Mouse (Mus musculus): Measurements from ENCODE around the gene Mss51. TPM values are rescaled to one million over a fixed set of nuclear protein-coding genes. Genes with fewer than 3 reads are reported as not detected.

Mss51 gene
- 0.47 and 0.66 TPM in 2 replicates for polyA plus RNA-seq (2014; fragmentation: Nextera tagmentation; extraction: Ambion mirVana)

GRCm38 (mm10) chr14:20496603-20497002 is at the start of gene Mss51:
TSS of gene Mss51 (minus strand) at chr14:20496901.
- Histone ChIP-seq H3K4me1 (ENCODE audit: control insufficient read depth, insufficient read depth, low read length) (no peaks in the 10 kb centered on the region), H3K4me2 (ENCODE audit: low read depth, low read length) (no peak within 1 kb of the TSS), H3K36me3 (ENCODE audit: control insufficient read depth, insufficient read depth, low read length) (peaks cover 24% of the 10 kb centered on the region), H3K9ac (replicated peaks; ENCODE audit: low read depth, low read length) (no peak within 1 kb of the TSS), H3K9me3 (ENCODE audit: control insufficient read depth, low read length) (no peaks in the 10 kb centered on the region), H3K4me3 (ENCODE audit: low read depth, low read length) (no peak within 1 kb of the TSS), H3K27ac (ENCODE audit: low read depth, low read length) (no peak within 1 kb of the TSS), H3K27me3 (ENCODE audit: control insufficient read depth, insufficient read depth, low read length) (no peaks in the 10 kb centered on the region)
- no peak for ATAC-seq (ENCODE audit: low read depth)
- 87% methylated on average over 2 of the region's 2 CpGs for WGBS

DNA sequence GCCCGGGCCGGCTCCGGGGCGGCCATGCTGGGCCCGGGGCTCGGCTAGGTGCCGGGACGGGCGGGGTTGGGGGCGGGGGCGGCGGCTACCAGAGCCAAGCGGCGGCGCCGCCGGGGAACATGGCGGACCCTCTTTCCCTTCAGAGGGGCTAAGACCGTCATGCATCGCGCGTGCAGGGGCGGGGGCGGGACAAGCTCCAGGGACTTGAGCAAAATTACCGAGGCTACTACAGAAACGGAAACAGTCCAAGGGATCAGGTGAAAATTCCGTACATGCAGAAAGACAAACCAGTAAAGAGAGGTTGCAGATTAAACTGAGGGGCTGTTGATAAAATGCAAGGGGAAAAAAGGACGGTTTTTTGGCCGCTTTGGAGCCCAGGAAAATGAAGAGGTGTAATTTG is 49.7 kb upstream of the Mss51 start, which contains the start of gene Ppp3cb:
Gene Ppp3cb, minus strand, starts transcription at position 159 of the 400 bp plus-strand sequence.
- Histone ChIP-seq H3K9me3 (ENCODE audit: control insufficient read depth, low read length) (no peaks in the 10 kb centered on the region), H3K9ac (replicated peaks; ENCODE audit: low read depth, low read length) (peak within 1 kb of the TSS; percentile 93), H3K36me3 (ENCODE audit: control insufficient read depth, insufficient read depth, low read length) (0 out of 2 replicates have a peak, but pooled peaks cover 6% of the 10 kb centered on the region), H3K4me1 (ENCODE audit: control insufficient read depth, insufficient read depth, low read length) (peaks cover 11% of the 10 kb centered on the region; the same call in 1 of the 2 replicates), H3K27ac (ENCODE audit: low read depth, low read length) (peak within 1 kb of the TSS; percentile 98), H3K27me3 (ENCODE audit: control insufficient read depth, insufficient read depth, low read length) (no peaks in the 10 kb centered on the region), H3K4me3 (ENCODE audit: low read depth, low read length) (peak within 1 kb of the TSS; percentile 95), H3K4me2 (ENCODE audit: low read depth, low read length) (peak within 1 kb of the TSS; percentile 58)
- 1% methylated on average over 16 of the region's 29 CpGs for WGBS
- ATAC-seq (ENCODE audit: low read depth): peak; percentile 95

DNA sequence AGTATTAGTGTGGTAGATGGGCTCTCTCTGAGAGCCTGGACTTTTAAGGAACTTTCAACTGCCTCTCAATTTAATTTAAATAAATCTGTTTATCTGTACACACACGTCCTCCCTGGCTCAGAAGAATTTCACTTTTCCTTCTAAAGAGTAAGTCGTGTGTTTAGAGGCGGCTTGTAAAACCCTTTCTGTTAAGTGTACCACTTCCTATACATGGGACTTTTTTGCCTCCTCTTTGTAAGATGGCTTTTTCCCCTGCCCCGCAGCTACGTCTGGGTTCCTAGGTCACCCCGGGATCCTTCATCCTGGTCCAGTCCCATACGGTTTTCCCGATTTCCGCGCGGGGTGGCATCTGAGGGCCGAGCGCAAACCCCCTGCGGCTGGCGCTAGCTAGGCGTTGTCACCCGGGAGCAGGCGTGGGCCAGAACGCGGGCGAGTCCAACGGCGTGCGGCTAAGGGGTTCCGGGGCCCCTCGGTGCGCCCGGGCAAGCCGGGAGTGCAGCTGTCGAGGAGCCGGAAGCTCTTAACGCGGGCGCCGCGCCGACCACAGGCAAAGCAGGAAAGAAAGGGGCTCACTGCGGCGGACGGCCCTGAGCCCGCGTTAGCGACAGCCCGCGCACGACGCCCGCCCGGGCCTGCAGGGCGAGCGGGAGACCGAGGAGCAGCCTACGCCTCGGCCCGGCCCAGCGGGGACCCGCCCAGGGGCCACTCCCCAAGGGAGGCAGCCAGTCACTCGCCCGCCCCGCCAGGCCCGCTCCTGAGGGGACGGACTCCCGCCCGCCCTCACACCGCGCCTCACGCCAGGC is 49.0 kb upstream of the Mss51 start:
- ATAC-seq (ENCODE audit: low read depth): peak; percentile 93
- Histone ChIP-seq H3K9ac (replicated peaks; ENCODE audit: low read depth, low read length) (peak overlapping the region; percentile 93), H3K4me3 (ENCODE audit: low read depth, low read length) (peak overlapping the region; percentile 95), H3K4me1 (ENCODE audit: control insufficient read depth, insufficient read depth, low read length) (peaks cover 11% of the 10 kb centered on the region; the same call in 1 of the 2 replicates), H3K27me3 (ENCODE audit: control insufficient read depth, insufficient read depth, low read length) (no peaks in the 10 kb centered on the region), H3K9me3 (ENCODE audit: control insufficient read depth, low read length) (no peaks in the 10 kb centered on the region), H3K36me3 (ENCODE audit: control insufficient read depth, insufficient read depth, low read length) (0 out of 2 replicates have a peak, but pooled peaks cover 5% of the 10 kb centered on the region), H3K27ac (ENCODE audit: low read depth, low read length) (peak overlapping the region; percentile 98), H3K4me2 (ENCODE audit: low read depth, low read length) (peak overlapping the region; percentile 58)
- WGBS: under 1% methylated on average over 52 of the region's 67 CpGs

DNA sequence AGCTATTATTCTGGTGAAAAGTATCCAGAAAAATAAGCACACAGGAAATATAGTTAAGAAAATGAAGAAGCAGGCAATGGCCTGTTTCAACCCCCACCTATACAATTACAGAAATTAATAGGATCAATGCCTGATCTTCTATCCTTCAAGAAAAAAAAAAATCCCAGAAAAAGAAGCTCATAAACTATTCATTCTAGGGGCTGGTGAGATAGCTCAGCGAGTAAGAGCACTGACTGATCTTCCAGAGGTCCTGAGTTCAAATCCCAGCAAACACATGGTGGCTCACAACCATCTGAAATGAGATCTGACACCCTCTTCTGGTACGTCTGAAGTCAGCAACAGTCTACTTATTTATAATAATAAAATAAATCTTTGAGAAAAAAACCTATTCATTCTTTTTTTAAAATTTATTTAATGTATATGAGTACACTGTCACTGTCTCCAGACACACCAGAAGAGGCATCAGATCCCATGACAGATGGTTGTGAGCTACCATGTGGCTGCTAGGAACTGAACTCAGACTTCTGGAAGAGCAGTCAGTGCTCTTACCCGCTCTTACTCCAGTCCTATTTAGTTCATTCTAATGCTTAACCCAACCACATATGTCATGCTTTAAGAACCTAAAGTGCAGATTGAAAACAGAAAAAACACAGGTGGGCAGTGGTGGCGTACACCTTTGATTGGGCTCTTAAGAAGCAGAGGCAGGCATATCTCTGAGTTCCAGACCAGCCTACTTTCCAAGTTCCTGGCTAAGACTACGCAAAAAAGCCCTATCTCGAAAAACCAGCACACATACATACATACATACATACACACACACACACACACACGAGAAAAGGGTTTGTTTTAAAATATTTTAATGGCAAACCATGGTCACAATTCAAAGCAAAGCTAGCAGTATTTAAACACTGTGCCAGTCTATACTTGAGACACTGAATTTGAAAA is 48.0 kb upstream of the Mss51 start:
- 76% methylated on average over 7 of the region's 7 CpGs for WGBS
- Histone ChIP-seq H3K9ac (replicated peaks; ENCODE audit: low read depth, low read length) (no peak overlapping the region; the same call in 1 of the 2 replicates), H3K4me1 (ENCODE audit: control insufficient read depth, insufficient read depth, low read length) (peaks cover 11% of the 10 kb centered on the region; the same call in 1 of the 2 replicates), H3K4me2 (ENCODE audit: low read depth, low read length) (peak overlapping the region; percentile 58), H3K27ac (ENCODE audit: low read depth, low read length) (no peak overlapping the region), H3K27me3 (ENCODE audit: control insufficient read depth, insufficient read depth, low read length) (no peaks in the 10 kb centered on the region), H3K36me3 (ENCODE audit: control insufficient read depth, insufficient read depth, low read length) (0 out of 2 replicates have a peak, but pooled peaks cover 1% of the 10 kb centered on the region), H3K4me3 (ENCODE audit: low read depth, low read length) (peak overlapping the region; percentile 95), H3K9me3 (ENCODE audit: control insufficient read depth, low read length) (no peaks in the 10 kb centered on the region)
- ATAC-seq (ENCODE audit: low read depth): no peak

- Histone ChIP-seq H3K4me3 (ENCODE audit: low read depth, low read length) (no peak overlapping the region), H3K27me3 (ENCODE audit: control insufficient read depth, insufficient read depth, low read length) (no peaks in the 10 kb centered on the region), H3K36me3 (ENCODE audit: control insufficient read depth, insufficient read depth, low read length) (no peaks in the 10 kb centered on the region), H3K9ac (replicated peaks; ENCODE audit: low read depth, low read length) (no peak overlapping the region), H3K9me3 (ENCODE audit: control insufficient read depth, low read length) (no peaks in the 10 kb centered on the region), H3K4me2 (ENCODE audit: low read depth, low read length) (no peak overlapping the region), H3K4me1 (ENCODE audit: control insufficient read depth, insufficient read depth, low read length) (no peaks in the 10 kb centered on the region), H3K27ac (ENCODE audit: low read depth, low read length) (no peak overlapping the region)
- 93% methylated on average over 4 of the region's 4 CpGs for WGBS
- no peak for ATAC-seq (ENCODE audit: low read depth)
Observed at GRCm38 (mm10) chr14:20529643-20530042, 32.9 kb upstream of the Mss51 start.

GRCm38 (mm10) chr14:20520179-20520578 is 23.5 kb upstream of the Mss51 start:
- Histone ChIP-seq H3K4me1 (ENCODE audit: control insufficient read depth, insufficient read depth, low read length) (no peaks in the 10 kb centered on the region), H3K36me3 (ENCODE audit: control insufficient read depth, insufficient read depth, low read length) (peaks cover 10% of the 10 kb centered on the region), H3K27me3 (ENCODE audit: control insufficient read depth, insufficient read depth, low read length) (no peaks in the 10 kb centered on the region), H3K4me3 (ENCODE audit: low read depth, low read length) (no peak overlapping the region), H3K4me2 (ENCODE audit: low read depth, low read length) (no peak overlapping the region), H3K27ac (ENCODE audit: low read depth, low read length) (no peak overlapping the region), H3K9ac (replicated peaks; ENCODE audit: low read depth, low read length) (no peak overlapping the region), H3K9me3 (ENCODE audit: control insufficient read depth, low read length) (no peaks in the 10 kb centered on the region)
- 92% methylated on average over 2 of the region's 2 CpGs for WGBS
- ATAC-seq (ENCODE audit: low read depth): no peak

DNA sequence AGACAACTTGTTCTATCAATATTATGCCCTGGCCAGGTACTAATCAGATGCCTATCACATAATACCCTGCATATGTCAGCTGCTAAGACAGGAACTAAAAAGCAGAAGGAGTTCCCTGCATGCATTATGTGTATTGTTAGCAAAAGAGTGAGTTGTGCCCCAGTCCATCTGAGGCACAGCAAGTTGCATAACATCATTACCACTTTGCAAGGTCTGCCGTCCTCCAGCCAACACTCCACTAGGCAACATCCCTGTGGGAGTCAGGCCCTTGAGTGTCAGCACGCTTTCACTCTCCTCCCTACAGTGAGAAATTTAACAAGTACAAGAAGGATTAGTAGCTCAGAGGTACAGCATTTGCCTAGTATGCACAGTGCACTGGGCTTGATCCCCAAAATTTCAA is 11.7 kb upstream of the Mss51 start:
- H3K36me3 ChIP-seq (ENCODE audit: control insufficient read depth, insufficient read depth, low read length): peaks cover 9% of the 10 kb centered on the region
- no peaks in the 10 kb centered on the region for H3K4me1 ChIP-seq (ENCODE audit: control insufficient read depth, insufficient read depth, low read length)
- no peaks in the 10 kb centered on the region for H3K9me3 ChIP-seq (ENCODE audit: control insufficient read depth, low read length)
- no peaks in the 10 kb centered on the region for H3K27me3 ChIP-seq (ENCODE audit: control insufficient read depth, insufficient read depth, low read length)
- H3K4me2 ChIP-seq (ENCODE audit: low read depth, low read length): no peak overlapping the region
- ATAC-seq (ENCODE audit: low read depth): no peak
- no peak overlapping the region for H3K27ac ChIP-seq (ENCODE audit: low read depth, low read length)
- H3K4me3 ChIP-seq (ENCODE audit: low read depth, low read length): no peak overlapping the region
- no peak overlapping the region for H3K9ac ChIP-seq (replicated peaks; ENCODE audit: low read depth, low read length)
- 67% methylated on average over 2 of the region's 2 CpGs for WGBS

DNA sequence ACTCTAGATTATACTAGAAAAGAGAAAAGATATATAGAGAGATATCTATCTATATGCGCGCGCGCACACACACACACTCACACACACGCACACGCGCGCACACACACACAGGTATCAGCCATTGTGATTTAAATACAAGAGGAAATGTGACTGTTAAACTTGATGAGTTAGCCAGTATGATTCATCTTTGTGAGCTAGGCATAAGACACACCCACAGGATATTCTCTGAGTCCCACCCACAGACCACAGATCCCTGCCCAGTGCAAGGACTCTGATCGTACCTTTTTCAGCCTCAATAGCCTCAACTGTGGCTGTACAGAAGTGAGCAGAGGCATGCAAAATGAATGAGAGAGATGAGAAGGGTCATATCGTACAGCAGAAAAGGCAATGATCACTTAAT is 6.3 kb upstream of the Mss51 start:
- ATAC-seq (ENCODE audit: low read depth): no peak
- H3K4me2 ChIP-seq (ENCODE audit: low read depth, low read length): no peak overlapping the region
- no peak overlapping the region for H3K9ac ChIP-seq (replicated peaks; ENCODE audit: low read depth, low read length)
- H3K36me3 ChIP-seq (ENCODE audit: control insufficient read depth, insufficient read depth, low read length): peaks cover 14% of the 10 kb centered on the region
- no peaks in the 10 kb centered on the region for H3K4me1 ChIP-seq (ENCODE audit: control insufficient read depth, insufficient read depth, low read length)
- H3K9me3 ChIP-seq (ENCODE audit: control insufficient read depth, low read length): no peaks in the 10 kb centered on the region
- no peaks in the 10 kb centered on the region for H3K27me3 ChIP-seq (ENCODE audit: control insufficient read depth, insufficient read depth, low read length)
- no peak overlapping the region for H3K4me3 ChIP-seq (ENCODE audit: low read depth, low read length)
- 98% methylated on average over 10 of the region's 10 CpGs for WGBS
- H3K27ac ChIP-seq (ENCODE audit: low read depth, low read length): no peak overlapping the region

All from neural tube, embryonic 14.5 days (tissue).